Mouse (Mus musculus) urinary bladder, postnatal 4 days (tissue): ENCODE results near the gene Nop58.
"Not testable (repeated sequence)": the region's sequence is repeated elsewhere in the genome, so short reads cannot be mapped to it uniquely, and the experiment has no call there.

Source experiments
- DNase-seq, 2 experiments: peaks; one replicate each; pipeline ENCODE4 v3.0.0; 2021 to 2022; ENCODE audit warnings: low spot score in 2 of 2

Nop58 gene

DNA sequence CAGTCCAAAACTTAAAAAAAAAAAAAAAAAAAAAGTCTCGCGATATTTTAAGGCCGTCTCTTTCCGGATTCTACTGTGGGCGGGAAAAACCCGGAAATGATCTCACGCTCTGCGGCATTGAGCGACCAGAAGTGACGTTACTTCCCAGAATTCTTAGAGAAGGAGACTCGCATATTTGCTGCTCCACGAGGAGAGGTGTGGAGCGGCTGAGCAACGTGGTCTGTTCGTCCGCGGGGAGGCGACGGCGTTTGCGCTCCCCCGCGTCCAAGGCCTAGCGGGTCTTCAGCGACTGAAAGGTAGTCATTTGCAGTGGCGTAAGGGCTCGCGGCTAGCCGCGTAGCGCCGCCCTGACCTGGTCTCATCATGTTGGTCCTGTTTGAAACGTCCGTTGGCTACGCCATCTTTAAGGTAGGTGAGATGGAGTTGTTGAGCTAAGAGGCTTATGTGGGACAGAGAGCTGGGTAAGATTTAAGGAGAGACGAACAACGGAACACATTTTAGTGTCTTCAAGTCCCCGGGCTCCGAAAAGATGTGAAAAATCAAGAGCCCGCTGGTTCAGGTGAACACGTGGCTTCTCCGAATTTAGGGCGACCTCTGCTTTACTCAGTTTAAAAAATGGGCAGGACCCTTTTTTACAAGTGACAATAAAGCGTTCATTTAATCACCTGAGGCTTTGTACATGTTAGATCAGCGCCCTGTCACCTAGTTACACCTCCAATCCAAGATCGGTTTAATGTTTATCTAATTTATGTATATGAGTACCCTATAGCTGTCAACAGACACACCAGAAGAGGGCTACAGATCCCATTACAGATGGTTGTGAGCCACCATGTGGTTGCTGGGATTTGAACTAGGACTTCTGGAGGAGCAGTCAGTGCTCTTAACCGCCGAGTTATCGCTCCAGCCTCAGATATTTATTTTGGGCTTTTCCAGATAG is at the start of gene Nop58:
Nop58 (plus strand) TSS at position 153 of the 937 bp plus-strand sequence.
- peak; percentile 81 to 82 for DNase-seq

DNA sequence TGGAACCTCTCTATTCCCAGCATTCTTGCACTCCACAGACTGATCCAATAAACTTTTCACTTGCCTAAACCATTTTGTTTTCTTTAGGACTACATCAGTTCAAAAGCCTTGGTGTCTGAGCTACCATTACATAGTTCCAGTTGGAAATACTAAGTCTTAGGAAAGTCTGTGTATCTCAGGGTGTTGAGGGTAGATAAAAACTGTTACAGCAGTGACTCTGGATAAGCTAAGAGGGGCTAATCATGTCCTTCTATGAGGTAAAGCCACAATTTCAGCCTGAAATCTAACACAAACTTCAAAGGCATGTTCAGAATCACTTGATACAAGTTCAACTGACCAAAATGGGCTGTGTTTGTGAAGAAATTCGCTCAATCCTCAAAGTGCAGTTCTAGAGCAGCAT is 48.4 kb upstream of the Nop58 start:
- no peak for DNase-seq

DNA sequence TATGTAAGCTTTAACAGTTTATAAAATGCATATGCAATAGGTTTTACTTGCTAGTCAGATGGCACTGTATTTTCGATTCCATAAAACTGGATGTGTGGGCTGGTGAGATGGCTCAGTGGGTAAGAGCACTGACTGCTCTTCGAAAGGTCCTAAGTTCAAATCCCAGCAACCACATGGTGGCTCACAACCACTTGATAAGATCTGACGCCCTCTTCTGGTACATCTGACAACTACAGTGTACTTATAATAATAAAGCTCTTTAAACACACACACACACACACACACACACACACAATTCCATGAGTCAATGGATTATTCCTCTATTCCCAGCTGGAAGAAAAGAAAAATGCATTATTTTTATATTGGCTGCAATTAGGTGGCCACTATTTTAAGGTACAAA is 46.4 kb upstream of the Nop58 start:
- no peak for DNase-seq

DNA sequence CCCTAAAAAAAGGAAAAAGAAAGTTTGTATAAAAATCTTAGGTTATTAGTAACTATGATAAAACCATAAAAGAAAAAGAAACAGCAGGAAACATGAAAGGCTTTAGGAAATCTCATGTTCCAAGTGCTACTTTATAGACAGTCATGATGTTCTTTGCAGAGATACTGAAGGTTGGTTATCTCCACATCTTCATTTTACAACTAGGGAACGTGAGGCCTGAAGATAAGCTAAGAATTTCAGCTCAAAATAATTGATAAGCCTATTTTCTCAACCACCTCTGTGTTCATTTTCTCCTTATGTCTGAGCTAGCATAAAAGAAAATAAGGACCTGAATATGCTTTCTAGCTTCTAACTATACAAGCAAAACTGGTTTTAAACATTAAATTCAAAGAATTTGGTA is 42.3 kb upstream of the Nop58 start:
- DNase-seq: no peak

- DNase-seq: not testable (repeated sequence)
These were observed 38.3 kb upstream of the Nop58 start for GRCm38 (mm10) chr1:59646502-59646901.

DNA sequence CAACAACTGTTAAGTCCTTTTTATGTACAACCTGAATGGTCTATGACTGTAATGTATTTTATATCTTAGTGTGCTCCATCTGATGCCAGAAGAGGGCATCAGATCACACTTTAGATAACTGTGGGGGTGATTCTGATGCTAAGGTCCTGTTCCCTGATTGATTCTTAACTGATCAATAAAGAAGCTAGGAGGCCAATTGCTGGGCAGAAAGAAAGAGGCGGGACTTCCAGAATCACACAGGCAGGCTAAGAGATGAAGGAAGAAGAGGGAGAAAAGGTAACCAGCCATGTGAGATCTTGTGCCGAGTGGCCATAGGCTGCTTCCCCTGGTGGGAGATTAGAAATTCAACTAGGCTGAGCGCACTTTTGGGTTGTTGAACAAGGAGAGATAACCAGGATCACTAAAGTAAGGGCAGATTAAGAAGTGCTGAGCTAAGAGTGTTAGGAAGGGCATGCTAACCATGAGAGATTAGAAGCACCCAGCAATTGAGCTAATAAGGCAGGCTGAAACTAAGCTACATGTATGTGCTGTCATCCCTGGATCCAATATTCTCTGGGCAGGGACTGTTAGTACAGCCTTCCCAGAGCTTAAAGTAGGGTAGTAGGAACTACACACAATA is 33.5 kb upstream of the Nop58 start:
- no peak for DNase-seq

DNA sequence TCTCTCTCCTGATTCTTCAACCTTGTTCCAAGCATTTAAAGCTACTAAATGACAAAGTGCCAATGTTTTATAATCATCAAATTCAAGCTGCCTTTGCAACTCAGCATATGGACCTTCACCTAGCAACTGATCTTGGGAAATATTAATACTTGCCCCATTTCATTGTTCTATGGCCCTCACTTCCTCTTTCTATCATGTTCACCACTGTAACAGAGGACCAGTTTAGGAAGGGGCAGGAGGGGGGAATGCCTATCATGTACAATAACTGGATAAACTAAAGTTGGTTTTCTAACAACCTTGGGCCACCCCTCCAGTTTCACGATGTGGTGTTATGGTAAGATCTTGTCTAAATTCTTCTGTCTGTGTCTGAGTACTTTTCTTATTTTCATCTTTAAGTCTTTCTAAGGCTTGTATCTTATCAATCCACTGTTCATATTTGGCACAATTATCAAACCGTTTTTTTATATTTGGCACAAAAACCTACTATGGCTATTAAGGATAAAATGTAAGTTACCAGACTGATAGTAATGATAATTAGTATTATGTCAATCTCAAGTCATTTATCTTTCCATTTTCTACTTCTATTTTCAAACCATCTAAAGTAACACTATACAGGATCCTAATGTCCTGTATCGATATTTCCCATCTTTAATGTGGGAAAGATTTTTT is 31.4 kb upstream of the Nop58 start:
- DNase-seq: no peak

DNA sequence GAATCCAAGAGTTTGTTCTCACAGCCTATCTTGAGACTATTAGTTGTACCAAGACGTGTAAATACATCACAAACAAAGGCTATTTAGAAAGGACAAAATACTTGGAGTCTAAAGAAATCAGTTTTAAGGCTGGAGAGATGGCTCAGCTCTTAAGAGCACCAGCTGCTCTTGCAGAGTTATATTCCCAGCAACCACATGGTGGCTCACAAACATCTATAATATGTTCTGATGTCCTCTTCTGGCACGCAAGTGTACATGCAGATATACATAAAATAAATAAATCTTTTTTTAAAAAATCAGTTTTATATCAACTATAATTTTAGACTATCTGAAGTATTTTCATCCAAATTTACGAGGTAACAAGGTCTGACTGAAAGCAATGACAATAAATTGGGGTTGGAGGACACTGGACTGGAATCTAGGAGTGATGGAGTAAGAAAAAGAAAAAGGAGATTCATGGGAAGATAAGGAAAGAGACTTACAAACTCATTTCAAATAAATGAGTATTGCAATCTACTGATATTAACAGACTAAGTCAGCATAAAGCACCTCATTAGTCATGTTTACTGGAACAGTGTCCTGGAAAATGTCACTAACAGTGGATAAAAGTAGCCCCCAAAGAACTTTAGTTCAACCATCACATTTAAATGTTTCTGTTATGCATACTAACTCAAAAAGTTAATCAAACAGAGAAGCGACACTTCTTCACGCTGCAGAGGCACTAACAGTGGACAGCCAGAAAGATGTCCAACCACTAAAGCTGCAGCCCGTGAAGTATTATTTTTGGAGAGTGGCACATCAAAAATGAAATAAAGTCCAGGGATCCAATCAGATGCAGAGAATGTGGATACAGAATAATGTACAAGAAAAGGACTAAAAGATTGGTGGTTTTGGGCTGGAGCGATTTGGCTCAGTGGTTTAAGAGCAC is 28.3 kb upstream of the Nop58 start:
- DNase-seq: no peak

GRCm38 (mm10) chr1:59663456-59664135 is 21.2 kb upstream of the Nop58 start:
- DNase-seq: no peak

DNA sequence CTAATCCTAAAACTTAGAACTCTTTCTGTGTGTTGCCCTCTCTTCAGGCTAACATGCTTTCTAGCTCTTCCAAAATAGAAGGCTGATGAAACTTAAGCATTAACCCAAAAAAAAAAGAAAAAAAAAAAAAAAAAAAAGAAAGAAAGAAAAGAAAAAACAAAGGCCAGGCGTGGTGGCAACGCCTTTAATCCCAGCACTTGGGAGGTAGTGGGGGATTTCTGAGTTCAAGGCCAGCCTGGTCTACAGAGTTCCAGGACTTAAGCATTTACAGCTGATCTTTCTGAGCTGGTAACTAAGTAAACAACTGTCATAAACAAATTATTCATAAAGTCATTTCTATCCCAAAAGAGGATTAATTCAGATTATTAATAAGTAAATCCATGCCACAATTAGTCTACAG is 15.9 kb upstream of the Nop58 start:
- no peak for DNase-seq

DNA sequence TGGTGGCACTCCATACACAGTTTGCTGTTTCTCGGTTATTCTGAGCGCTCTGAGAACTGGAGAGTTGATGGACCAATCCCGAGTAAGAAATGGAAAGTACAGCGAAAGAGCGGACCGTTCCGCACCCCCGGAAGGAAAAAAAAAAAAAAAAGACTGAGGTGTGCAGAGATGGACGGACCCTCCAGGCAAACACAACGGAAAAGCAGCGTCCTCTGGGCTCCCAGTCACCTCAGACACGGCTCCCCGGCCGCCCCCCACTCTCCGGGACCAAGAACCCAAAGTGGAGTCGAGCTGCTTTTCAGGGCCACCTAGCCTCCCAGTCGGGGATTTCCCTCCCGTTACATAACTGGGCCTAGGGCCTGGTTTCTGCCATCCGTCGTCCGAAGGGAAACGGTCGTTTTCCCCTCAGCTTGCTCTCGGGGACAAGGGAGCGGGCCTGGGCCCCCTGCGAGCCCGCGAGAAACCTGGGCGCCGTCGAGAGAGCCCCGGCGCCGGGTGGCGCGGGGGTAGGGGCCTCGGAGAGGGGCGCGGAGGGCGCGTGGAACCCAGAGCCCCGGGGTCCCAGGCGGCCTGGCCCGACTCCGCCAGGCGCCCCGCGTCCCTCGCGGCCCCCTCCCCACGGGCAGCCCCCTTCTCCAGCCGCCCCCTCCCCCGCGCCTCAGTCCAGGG is 14.7 kb upstream of the Nop58 start:
- DNase-seq: peak; percentile 23 to 59

DNA sequence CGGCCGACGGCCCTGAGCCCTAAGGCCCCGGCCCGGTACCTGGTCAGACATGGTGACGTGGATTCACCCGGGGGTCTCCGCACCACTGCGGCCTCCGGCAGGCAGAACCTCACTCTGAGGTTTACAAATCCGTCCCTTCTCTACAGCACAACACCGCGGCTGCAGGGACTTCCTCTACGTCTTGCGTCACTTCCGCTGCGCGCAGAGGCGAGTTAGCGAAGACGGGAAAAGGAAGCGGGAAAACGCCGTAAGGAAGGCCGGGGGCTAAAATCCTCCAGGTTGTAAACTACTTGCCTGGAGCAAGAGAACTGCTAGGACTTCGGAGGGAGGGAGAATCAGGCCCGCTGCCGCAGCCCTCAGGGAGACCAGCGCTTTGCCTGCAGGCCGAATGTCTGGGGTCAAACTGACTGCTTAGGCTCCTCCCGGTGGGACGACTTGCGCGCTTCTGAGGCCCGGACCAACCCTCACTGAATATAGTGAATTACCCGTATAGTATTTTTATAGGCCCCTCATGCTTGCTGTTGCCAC is 14.1 kb upstream of the Nop58 start, which contains the start of gene Sumo1:
Sumo1 (minus strand) TSS at position 194 of the 528 bp plus-strand sequence.
- DNase-seq: peak; percentile 77 to 86

DNA sequence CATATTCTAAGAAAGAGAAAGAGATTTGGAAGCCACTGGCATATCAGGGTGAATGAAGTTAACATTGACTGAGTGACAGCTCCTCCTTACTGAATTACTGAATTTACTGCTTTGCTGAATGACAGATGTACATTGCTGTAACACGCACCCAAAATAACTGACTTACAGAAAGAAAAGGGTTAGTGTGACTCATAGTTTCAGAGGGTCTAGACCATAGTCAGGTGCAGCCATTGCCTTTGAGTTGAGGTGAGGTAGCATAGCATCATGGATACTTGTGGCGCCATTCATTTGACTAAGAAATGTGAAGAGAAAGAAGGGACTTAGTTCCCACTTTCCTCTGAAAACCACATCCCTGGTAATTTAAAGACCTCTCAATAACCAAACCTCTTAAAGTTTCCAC is 11.1 kb upstream of the Nop58 start:
- DNase-seq: no peak

- DNase-seq: no peak
These were observed 599 bp upstream of the Nop58 start for GRCm38 (mm10) chr1:59683926-59684818.

GRCm38 (mm10) chr1:59687493-59687892 is 2.7 kb downstream of the Nop58 start:
- DNase-seq: no peak

DNA sequence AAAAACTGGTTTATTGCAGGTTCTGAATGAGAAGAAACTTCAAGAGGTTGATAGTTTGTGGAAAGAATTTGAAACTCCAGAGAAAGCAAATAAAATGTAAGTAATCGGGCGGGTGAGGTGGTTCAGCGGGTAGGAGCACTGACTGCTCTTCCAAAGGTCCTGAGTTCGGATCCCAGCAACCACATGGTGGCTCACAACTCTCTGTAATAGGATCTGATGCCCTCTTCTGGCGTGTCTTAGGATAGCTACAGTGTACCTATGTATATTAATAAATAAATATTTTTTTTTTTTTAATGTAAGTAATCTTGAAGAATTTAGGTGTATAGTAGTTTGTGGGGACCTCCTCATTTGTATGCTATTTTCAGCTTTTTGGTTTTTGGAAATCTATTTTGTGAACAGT is 5.7 kb downstream of the Nop58 start:
- no peak for DNase-seq

- no peak for DNase-seq
These were observed 13.0 kb downstream of the Nop58 start for GRCm38 (mm10) chr1:59697751-59698150.

DNA sequence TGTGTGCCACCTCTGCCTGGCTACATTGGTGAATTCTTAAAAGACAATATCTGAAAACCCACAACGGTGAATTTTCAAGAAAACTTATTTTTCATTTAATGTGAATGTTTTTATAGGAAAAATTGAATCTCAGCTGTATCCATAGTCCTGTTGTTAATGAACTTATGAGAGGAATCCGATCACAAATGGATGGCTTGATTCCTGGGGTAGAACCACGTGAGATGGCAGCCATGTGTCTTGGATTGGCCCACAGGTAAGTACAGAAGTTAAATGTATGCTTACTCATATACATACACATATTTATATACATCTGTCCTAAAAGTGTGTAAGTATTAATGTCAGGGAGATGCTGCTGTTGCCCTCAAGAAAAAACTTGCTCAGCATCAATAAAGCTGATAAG is 13.4 kb downstream of the Nop58 start:
- DNase-seq: no peak

DNA sequence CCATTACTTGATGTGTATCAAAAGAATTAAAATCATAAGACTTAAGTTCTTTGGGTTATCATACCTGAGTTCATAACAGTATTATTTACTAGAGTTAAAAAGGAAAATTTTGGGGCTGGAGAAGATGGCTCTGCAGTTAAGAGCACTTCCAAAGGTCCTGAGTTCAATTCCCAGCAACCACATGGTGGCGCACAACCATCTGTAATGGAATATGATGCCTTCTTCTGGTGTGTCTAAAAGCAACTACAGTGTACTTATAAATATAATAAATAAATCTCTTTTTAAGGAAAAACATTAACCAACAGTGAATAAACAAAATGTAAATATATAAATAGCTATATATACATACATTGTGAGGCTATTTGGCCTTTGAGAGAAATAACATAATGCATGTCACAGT is 17.0 kb downstream of the Nop58 start:
- no peak for DNase-seq
